Mouse (Mus musculus) kidney, adult 2 months (tissue): ENCODE results near the gene Eif6.
"Not testable (repeated sequence)": the region's sequence is repeated elsewhere in the genome, so short reads cannot be mapped to it uniquely, and the experiment has no call there.

Source experiments
- CTCF ChIP-seq: fragments of 200-500 bp; conservative IDR thresholded peaks from 2 replicates; pipeline ENCODE4 v1.5.1; 2011; ENCODE audit warnings: low read depth, mild to moderate bottlenecking, control low read depth, low read length, moderate library complexity, mixed read lengths; ENCODE audit not compliant: insufficient read depth, insufficient read length
- POLR2A ChIP-seq: fragments of 200-500 bp; IDR thresholded peaks from one replicate; pipeline ENCODE4 v1.6.1; 2011; ENCODE audit warnings: low read depth, low read length, control low read depth

DNA sequence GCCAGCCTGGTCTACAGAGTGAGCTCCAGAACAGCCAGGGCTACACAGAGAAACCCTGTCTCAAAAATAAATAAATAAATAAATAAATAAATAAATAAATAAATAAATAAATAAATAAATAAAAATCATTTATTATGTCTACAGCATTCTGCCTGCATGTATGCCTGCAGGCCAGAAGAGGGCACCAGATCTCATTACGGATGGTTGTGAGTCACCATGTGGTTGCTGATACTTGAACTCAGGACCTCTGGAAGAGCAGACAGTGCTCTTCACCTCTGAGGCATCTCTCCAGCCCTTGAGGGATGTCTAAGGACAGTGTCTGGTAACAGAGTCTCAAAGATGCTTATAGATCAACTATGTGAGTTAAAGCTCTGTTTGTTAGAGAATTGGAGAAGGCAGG, 5.4 kb upstream of the Eif6 start:
- peak; percentile 39; the same call in 1 of the 2 replicates for TF ChIP-seq CTCF
- not testable (repeated sequence) for TF ChIP-seq POLR2A
